Mouse (Mus musculus): ENCODE results near the gene Cmip. TPM values are rescaled to one million over a fixed set of nuclear protein-coding genes. Genes with fewer than 3 reads are reported as not detected.

The Cmip gene
- total RNA-seq, 2 experiments from 2014 or later: 32.2 to 34.5 TPM

- no peak for DNase-seq
Measured at GRCm38 (mm10) chr8:117258576-117259040, 1.7 kb downstream of the Cmip start.

GRCm38 (mm10) chr8:117259431-117260001 is 2.7 kb downstream of the Cmip start:
- DNase-seq: no peak

- no peak for DNase-seq
Measured at GRCm38 (mm10) chr8:117260234-117260929, 3.5 kb downstream of the Cmip start.

- DNase-seq: no peak
Measured at GRCm38 (mm10) chr8:117260930-117261475, 4.1 kb downstream of the Cmip start.

GRCm38 (mm10) chr8:117261702-117262101 is 4.8 kb downstream of the Cmip start:
- DNase-seq: no peak

GRCm38 (mm10) chr8:117262685-117263084 is 5.8 kb downstream of the Cmip start:
- no peak for DNase-seq

- no peak for DNase-seq
Measured at GRCm38 (mm10) chr8:117263442-117263841, 6.6 kb downstream of the Cmip start.

GRCm38 (mm10) chr8:117265079-117265478 is 8.2 kb downstream of the Cmip start:
- DNase-seq: no peak

GRCm38 (mm10) chr8:117267403-117268129 is 10.7 kb downstream of the Cmip start:
- DNase-seq: no peak

GRCm38 (mm10) chr8:117278234-117278633 is 21.4 kb downstream of the Cmip start:
- DNase-seq: no peak

- DNase-seq: no peak
Measured at GRCm38 (mm10) chr8:117278668-117279132, 21.8 kb downstream of the Cmip start.

- DNase-seq: no peak
Measured at GRCm38 (mm10) chr8:117280488-117280887, 23.6 kb downstream of the Cmip start.

- no peak for DNase-seq
Measured at GRCm38 (mm10) chr8:117281676-117282075, 24.8 kb downstream of the Cmip start.

GRCm38 (mm10) chr8:117282141-117282950 is 25.5 kb downstream of the Cmip start:
- DNase-seq: peak; percentile 29

GRCm38 (mm10) chr8:117284768-117285484 is 28.1 kb downstream of the Cmip start:
- DNase-seq: no peak

- DNase-seq: no peak
Measured at GRCm38 (mm10) chr8:117287966-117288365, 31.1 kb downstream of the Cmip start.

- no peak for DNase-seq
Measured at GRCm38 (mm10) chr8:117289016-117289415, 32.2 kb downstream of the Cmip start.

- peak; percentile 56 for DNase-seq
Measured at GRCm38 (mm10) chr8:117290506-117290905, 33.6 kb downstream of the Cmip start.

- DNase-seq: no peak
Measured at GRCm38 (mm10) chr8:117292262-117292661, 35.4 kb downstream of the Cmip start.

GRCm38 (mm10) chr8:117294812-117295211 is 37.9 kb downstream of the Cmip start:
- DNase-seq: no peak

GRCm38 (mm10) chr8:117297913-117298518 is 41.2 kb downstream of the Cmip start:
- peak; percentile 62 for DNase-seq

Measured in heart, postnatal 4 days (tissue).